Mouse (Mus musculus): Measurements from ENCODE around the gene Gm10778.
"Not testable (repeated sequence)": the region's sequence is repeated elsewhere in the genome, so short reads cannot be mapped to it uniquely, and the experiment has no call there.

The Gm10778 gene

GRCm38 (mm10) chr10:81628390-81628789 is 20.5 kb upstream of the Gm10778 start, which contains the start of gene Ankrd24:
Gene Ankrd24, plus strand, starts transcription at chr10:81628540.
- DNase-seq (ENCODE audit: low spot score): no peak

GRCm38 (mm10) chr10:81633253-81634099 is 15.4 kb upstream of the Gm10778 start:
- peak; percentile 86 for DNase-seq (ENCODE audit: low spot score)

GRCm38 (mm10) chr10:81636338-81636737 is 12.5 kb upstream of the Gm10778 start:
- DNase-seq (ENCODE audit: low spot score): no peak

GRCm38 (mm10) chr10:81638101-81638500 is 10.8 kb upstream of the Gm10778 start:
- DNase-seq (ENCODE audit: low spot score): no peak

GRCm38 (mm10) chr10:81640825-81641224 is 8.0 kb upstream of the Gm10778 start:
- DNase-seq (ENCODE audit: low spot score): not testable (repeated sequence)

GRCm38 (mm10) chr10:81641566-81641965 is 7.3 kb upstream of the Gm10778 start:
- DNase-seq (ENCODE audit: low spot score): no peak

- DNase-seq (ENCODE audit: low spot score): no peak
Observed at GRCm38 (mm10) chr10:81641978-81642647, 6.7 kb upstream of the Gm10778 start.

- no peak for DNase-seq (ENCODE audit: low spot score)
Observed at GRCm38 (mm10) chr10:81642648-81643448, 6.0 kb upstream of the Gm10778 start.

- peak; percentile 96 for DNase-seq (ENCODE audit: low spot score)
Observed at GRCm38 (mm10) chr10:81643449-81644055, 5.3 kb upstream of the Gm10778 start.

GRCm38 (mm10) chr10:81644162-81644561 is 4.7 kb upstream of the Gm10778 start:
- DNase-seq (ENCODE audit: low spot score): no peak

- DNase-seq (ENCODE audit: low spot score): no peak
Observed at GRCm38 (mm10) chr10:81644716-81645115, 4.1 kb upstream of the Gm10778 start.

GRCm38 (mm10) chr10:81645391-81645790 is 3.5 kb upstream of the Gm10778 start:
- DNase-seq (ENCODE audit: low spot score): no peak

GRCm38 (mm10) chr10:81646015-81646555 is 2.8 kb upstream of the Gm10778 start:
- DNase-seq (ENCODE audit: low spot score): no peak

- no peak for DNase-seq (ENCODE audit: low spot score)
Observed at GRCm38 (mm10) chr10:81655178-81655577, 6.3 kb downstream of the Gm10778 start.

GRCm38 (mm10) chr10:81656174-81656573 is 7.3 kb downstream of the Gm10778 start:
- DNase-seq (ENCODE audit: low spot score): no peak

GRCm38 (mm10) chr10:81687114-81687513 is 38.3 kb downstream of the Gm10778 start:
- DNase-seq (ENCODE audit: low spot score): not testable (repeated sequence)

- not testable (repeated sequence) for DNase-seq (ENCODE audit: low spot score)
Observed at GRCm38 (mm10) chr10:81704531-81705301, 55.9 kb downstream of the Gm10778 start, which contains the start of gene Zfp433. Gene Zfp433, plus strand, starts transcription at chr10:81704825.

Data from ovary, adult 18-20 months (tissue).